Mouse (Mus musculus): ENCODE measurements around the gene Pfn1. TPM values are rescaled to one million over a fixed set of nuclear protein-coding genes. Genes with fewer than 3 reads are reported as not detected.

The Pfn1 gene
- total and polyA plus RNA-seq, 3 experiments: 270 to 479 (median 280) TPM

GRCm38 (mm10) chr11:70699722-70700556 is 45.5 kb upstream of the Pfn1 start, which contains the start of the genes Inca1 and Kif1c:
Inca1 (minus strand) TSS chr11:70700155.
Kif1c (plus strand) TSS chr11:70700548.
- Histone ChIP-seq H3K79me2 (replicated peaks; ENCODE audit: control insufficient read depth, insufficient read depth, low read length) (peaks cover 2% of the 10 kb centered on the region; the same call in 1 of the 2 replicates), H3K4me1 (ENCODE audit: control insufficient read depth, insufficient read depth, low read length) (peaks cover 6% of the 10 kb centered on the region), H3K27me3 (ENCODE audit: control insufficient read depth, insufficient read depth, low read length) (no peaks in the 10 kb centered on the region), H3K36me3 (ENCODE audit: control insufficient read depth, insufficient read depth, low read length) (peaks cover 5% of the 10 kb centered on the region; the same call in 1 of the 2 replicates), H3K4me3 (peak within 1 kb of the TSS; percentile 92), H3K27ac (peak within 1 kb of the TSS; percentile 100), H3K9ac (ENCODE audit: low read depth, low read length) (peak within 1 kb of the TSS; percentile 91)
- peak; percentile 84; the same call in 1 of the 2 replicates for TF ChIP-seq EP300 (IDR thresholded peaks at IDR 0.05; ENCODE audit: insufficient read depth, low read depth, low read length)
- TF ChIP-seq POLR2A (IDR thresholded peaks at IDR 0.05; ENCODE audit: insufficient read depth, low read depth, low read length): peak; percentile 97
- no peak for TF ChIP-seq CTCF (IDR thresholded peaks at IDR 0.05)
- intact Hi-C loops (cut with DNase I): loop anchor here (1.0 to 2.0 kb wide), 3 partner anchors 12 to 53 kb away; partner anchors contain the start of genes Camta2, Rnf167, Slc25a11 and Spag7
- DNase-seq: peak; percentile 97 to 99
- 2% methylated on average over 69 of the region's 69 CpGs for WGBS

GRCm38 (mm10) chr11:70699051-70699450 is 44.6 kb upstream of the Pfn1 start:
- Histone ChIP-seq H3K79me2 (replicated peaks; ENCODE audit: control insufficient read depth, insufficient read depth, low read length) (peaks cover 2% of the 10 kb centered on the region; the same call in 1 of the 2 replicates), H3K36me3 (ENCODE audit: control insufficient read depth, insufficient read depth, low read length) (peaks cover 5% of the 10 kb centered on the region; the same call in 1 of the 2 replicates), H3K4me1 (ENCODE audit: control insufficient read depth, insufficient read depth, low read length) (peaks cover 6% of the 10 kb centered on the region), H3K4me3 (no peak overlapping the region), H3K27me3 (ENCODE audit: control insufficient read depth, insufficient read depth, low read length) (no peaks in the 10 kb centered on the region), H3K27ac (no peak overlapping the region), H3K9ac (ENCODE audit: low read depth, low read length) (no peak overlapping the region)
- TF ChIP-seq EP300 (IDR thresholded peaks at IDR 0.05; ENCODE audit: insufficient read depth, low read depth, low read length) (no peak), POLR2A (IDR thresholded peaks at IDR 0.05; ENCODE audit: insufficient read depth, low read depth, low read length) (no peak), CTCF (IDR thresholded peaks at IDR 0.05) (no peak)
- intact Hi-C loops (cut with DNase I): no loop called here
- 93% methylated on average over 2 of the region's 2 CpGs for WGBS
- no peak for DNase-seq

GRCm38 (mm10) chr11:70697376-70697775 is 42.9 kb upstream of the Pfn1 start:
- TF ChIP-seq CTCF (IDR thresholded peaks at IDR 0.05) (peak; percentile 41), POLR2A (IDR thresholded peaks at IDR 0.05; ENCODE audit: insufficient read depth, low read depth, low read length) (no peak), EP300 (IDR thresholded peaks at IDR 0.05; ENCODE audit: insufficient read depth, low read depth, low read length) (no peak)
- no peaks in the 10 kb centered on the region for H3K27me3 ChIP-seq (ENCODE audit: control insufficient read depth, insufficient read depth, low read length)
- H3K4me3 ChIP-seq: no peak overlapping the region
- no peak overlapping the region for H3K27ac ChIP-seq
- peaks cover under 1% of the 10 kb centered on the region; the same call in 1 of the 2 replicates for H3K4me1 ChIP-seq (ENCODE audit: control insufficient read depth, insufficient read depth, low read length)
- intact Hi-C loops (cut with DNase I): no loop called here
- 77% methylated on average over 3 of the region's 3 CpGs for WGBS
- H3K36me3 ChIP-seq (ENCODE audit: control insufficient read depth, insufficient read depth, low read length): no peaks in the 10 kb centered on the region
- DNase-seq: no peak
- no peak overlapping the region for H3K9ac ChIP-seq (ENCODE audit: low read depth, low read length)
- H3K79me2 ChIP-seq (replicated peaks; ENCODE audit: control insufficient read depth, insufficient read depth, low read length): peaks cover 2% of the 10 kb centered on the region; the same call in 1 of the 2 replicates

- Histone ChIP-seq H3K79me2 (replicated peaks; ENCODE audit: control insufficient read depth, insufficient read depth, low read length) (no peaks in the 10 kb centered on the region), H3K27ac (no peak overlapping the region), H3K36me3 (ENCODE audit: control insufficient read depth, insufficient read depth, low read length) (no peaks in the 10 kb centered on the region; the same call in 1 of the 2 replicates), H3K4me1 (ENCODE audit: control insufficient read depth, insufficient read depth, low read length) (peaks cover 2% of the 10 kb centered on the region), H3K9ac (ENCODE audit: low read depth, low read length) (no peak overlapping the region), H3K27me3 (ENCODE audit: control insufficient read depth, insufficient read depth, low read length) (no peaks in the 10 kb centered on the region), H3K4me3 (no peak overlapping the region)
- TF ChIP-seq EP300 (IDR thresholded peaks at IDR 0.05; ENCODE audit: insufficient read depth, low read depth, low read length) (no peak), CTCF (IDR thresholded peaks at IDR 0.05) (no peak), POLR2A (IDR thresholded peaks at IDR 0.05; ENCODE audit: insufficient read depth, low read depth, low read length) (no peak)
- DNase-seq: no peak
- intact Hi-C loops (cut with DNase I): loop anchor here (5.0 kb wide), 1 partner anchor 39 kb away; no protein-coding TSS in a partner anchor
- 54% methylated on average over 3 of the region's 3 CpGs for WGBS
Measured at GRCm38 (mm10) chr11:70693504-70693903, 39.1 kb upstream of the Pfn1 start.

GRCm38 (mm10) chr11:70689578-70689977 is 35.1 kb upstream of the Pfn1 start:
- H3K4me1 ChIP-seq (ENCODE audit: control insufficient read depth, insufficient read depth, low read length): peaks cover 4% of the 10 kb centered on the region
- no peaks in the 10 kb centered on the region; the same call in 1 of the 2 replicates for H3K36me3 ChIP-seq (ENCODE audit: control insufficient read depth, insufficient read depth, low read length)
- no peaks in the 10 kb centered on the region for H3K27me3 ChIP-seq (ENCODE audit: control insufficient read depth, insufficient read depth, low read length)
- TF ChIP-seq POLR2A (IDR thresholded peaks at IDR 0.05; ENCODE audit: insufficient read depth, low read depth, low read length): no peak
- TF ChIP-seq CTCF (IDR thresholded peaks at IDR 0.05): no peak
- no peak for TF ChIP-seq EP300 (IDR thresholded peaks at IDR 0.05; ENCODE audit: insufficient read depth, low read depth, low read length)
- DNase-seq: no peak
- WGBS: 67% methylated on average over 4 of the region's 4 CpGs
- H3K27ac ChIP-seq: no peak overlapping the region
- H3K4me3 ChIP-seq: no peak overlapping the region
- intact Hi-C loops (cut with DNase I): loop anchor here (5.0 kb wide), 2 partner anchors 42 to 68 kb away; partner anchors contain the start of genes Rnf167 and Slc25a11
- no peak overlapping the region for H3K9ac ChIP-seq (ENCODE audit: low read depth, low read length)
- H3K79me2 ChIP-seq (replicated peaks; ENCODE audit: control insufficient read depth, insufficient read depth, low read length): no peaks in the 10 kb centered on the region
